Mouse (Mus musculus): ENCODE results near the gene Gm10352. TPM values are rescaled to one million over a fixed set of nuclear protein-coding genes. Genes with fewer than 3 reads are reported as not detected.
"Not testable (repeated sequence)": the region's sequence is repeated elsewhere in the genome, so short reads cannot be mapped to it uniquely, and the experiment has no call there.

Gene Gm10352
- 0.21 TPM in 1 of 2 replicates, not detected in the other for polyA plus RNA-seq (2015; fragmentation: Nextera tagmentation; extraction: Ambion mirVana)

GRCm38 (mm10) chrY:2900689-2901088 is at the start of gene Gm10352:
Gene Gm10352 (plus strand): TSS chrY:2900989.
- ATAC-seq (ENCODE audit: low FRiP score, low TSS enrichment), result not testable (repeated sequence)
- WGBS, result no CpG with 5 or more reads among the region's 9 CpGs

GRCm38 (mm10) chrY:2932282-2932681 is 31.5 kb downstream of the Gm10352 start, which contains the start of gene Gm29289:
Gene Gm29289 (plus strand): TSS chrY:2932582.
- H3K9me3 ChIP-seq (ENCODE audit: low read length); H3K4me2 ChIP-seq (replicated peaks; ENCODE audit: low read depth, low read length); ATAC-seq (ENCODE audit: low FRiP score, low TSS enrichment); H3K4me3 ChIP-seq (ENCODE audit: low read length); H3K9ac ChIP-seq (replicated peaks; ENCODE audit: low read length); H3K27me3 ChIP-seq (ENCODE audit: insufficient read depth, low read length); H3K36me3 ChIP-seq (ENCODE audit: insufficient read depth, low read length); H3K4me1 ChIP-seq (ENCODE audit: insufficient read depth, low read length); H3K27ac ChIP-seq (ENCODE audit: low read length): not testable (repeated sequence)
- WGBS, result no CpG with 5 or more reads among the region's 9 CpGs

More at GRCm38 (mm10) chrY:2900689-2901088, at the start of gene Gm10352:
- not testable (repeated sequence) for H3K4me2 ChIP-seq (replicated peaks; ENCODE audit: low read depth, low read length); H3K27me3 ChIP-seq (ENCODE audit: insufficient read depth, low read length); H3K4me3 ChIP-seq (ENCODE audit: low read length); H3K9me3 ChIP-seq (ENCODE audit: low read length); H3K27ac ChIP-seq (ENCODE audit: low read length); H3K36me3 ChIP-seq (ENCODE audit: insufficient read depth, low read length); H3K9ac ChIP-seq (replicated peaks; ENCODE audit: low read length); H3K4me1 ChIP-seq (ENCODE audit: insufficient read depth, low read length)

Other genes starting within 250 kb of the Gm10352 start
- not detected in 2 replicates for gene Sry, start 237.3 kb upstream of the Gm10352 start, polyA plus RNA-seq (2015; fragmentation: Nextera tagmentation; extraction: Ambion mirVana)
- not detected in 2 replicates for gene H2al2b, start 180.3 kb upstream of the Gm10352 start, polyA plus RNA-seq (2015; fragmentation: Nextera tagmentation; extraction: Ambion mirVana)
- not detected in 2 replicates for gene Gm4064, start 104.8 kb upstream of the Gm10352 start, polyA plus RNA-seq (2015; fragmentation: Nextera tagmentation; extraction: Ambion mirVana)
- gene Rbmy, start 70.3 kb upstream of the Gm10352 start, polyA plus RNA-seq (2015; fragmentation: Nextera tagmentation; extraction: Ambion mirVana), result not detected in 2 replicates
- gene Gm10256, start 70.3 kb upstream of the Gm10352 start, polyA plus RNA-seq (2015; fragmentation: Nextera tagmentation; extraction: Ambion mirVana), result not detected in 2 replicates
- gene Gm29289, start 31.6 kb downstream of the Gm10352 start, polyA plus RNA-seq (2015; fragmentation: Nextera tagmentation; extraction: Ambion mirVana), result not detected in 2 replicates